Mouse (Mus musculus): ENCODE measurements around the gene Usp49. TPM values are rescaled to one million over a fixed set of nuclear protein-coding genes. Genes with fewer than 3 reads are reported as not detected.
"Not testable (repeated sequence)": the region's sequence is repeated elsewhere in the genome, so short reads cannot be mapped to it uniquely, and the experiment has no call there.

The Usp49 gene
- 1 to 10 TPM; 5.4 to 5.5 TPM for total RNA-seq (2021)

- DNase-seq, result no peak
- intact Hi-C loops (cut with DNase I), result loop anchor here (5.0 kb wide), 1 partner anchor 47 kb away; no protein-coding TSS in a partner anchor
These were observed at the start of gene Usp49 for GRCm38 (mm10) chr17:47630678-47631065. Gene Usp49 (plus strand): TSS chr17:47630690.

- no peak for DNase-seq
- intact Hi-C loops (cut with DNase I), result loop anchor here (5.0 kb wide), 1 partner anchor 39 kb away; no protein-coding TSS in a partner anchor
These were observed 49.5 kb upstream of the Usp49 start for GRCm38 (mm10) chr17:47580962-47581361.

GRCm38 (mm10) chr17:47588517-47588916 is 42.0 kb upstream of the Usp49 start:
- no peak for DNase-seq
- intact Hi-C loops (cut with DNase I), result no loop called here

- intact Hi-C loops (cut with DNase I), result no loop called here
- no peak for DNase-seq
These were observed 39.4 kb upstream of the Usp49 start for GRCm38 (mm10) chr17:47591073-47591472.

GRCm38 (mm10) chr17:47593215-47593853 is 37.2 kb upstream of the Usp49 start:
- intact Hi-C loops (cut with DNase I), result no loop called here
- DNase-seq, result peak; percentile 97

- intact Hi-C loops (cut with DNase I), result loop anchor here (2.0 kb wide), 1 partner anchor 71 kb away; no protein-coding TSS in a partner anchor
- no peak for DNase-seq
These were observed 36.7 kb upstream of the Usp49 start for GRCm38 (mm10) chr17:47593854-47594182.

GRCm38 (mm10) chr17:47594183-47594968 is 36.1 kb upstream of the Usp49 start:
- DNase-seq, result peak; percentile 64 to 70
- intact Hi-C loops (cut with DNase I), result loop anchor here (2.0 kb wide), 1 partner anchor 72 kb away; no protein-coding TSS in a partner anchor

- no peak for DNase-seq
- intact Hi-C loops (cut with DNase I), result loop anchor here (2.0 kb wide), 1 partner anchor 72 kb away; no protein-coding TSS in a partner anchor
These were observed 35.6 kb upstream of the Usp49 start for GRCm38 (mm10) chr17:47594969-47595247.

- peak; percentile 77 for DNase-seq
- intact Hi-C loops (cut with DNase I), result loop anchor here (1.0 to 2.0 kb wide), 2 partner anchors 73 to 84 kb away; no protein-coding TSS in a partner anchor
These were observed 35.0 kb upstream of the Usp49 start for GRCm38 (mm10) chr17:47595248-47596161.

GRCm38 (mm10) chr17:47596162-47596838 is 34.2 kb upstream of the Usp49 start:
- peak; percentile 28 to 41 for DNase-seq
- intact Hi-C loops (cut with DNase I), result loop anchor here (1.0 kb wide), 1 partner anchor 85 kb away; no protein-coding TSS in a partner anchor

GRCm38 (mm10) chr17:47596839-47597164 is 33.7 kb upstream of the Usp49 start:
- DNase-seq, result peak in 1 of 2 experiments; percentile 23
- intact Hi-C loops (cut with DNase I), result loop anchor here (1.0 kb wide), 1 partner anchor 86 kb away; no protein-coding TSS in a partner anchor

- DNase-seq, result peak; percentile 21 to 26
- intact Hi-C loops (cut with DNase I), result no loop called here
These were observed 33.2 kb upstream of the Usp49 start for GRCm38 (mm10) chr17:47597261-47597660.

- intact Hi-C loops (cut with DNase I), result no loop called here
- peak; percentile 53 to 76 for DNase-seq
These were observed 32.5 kb upstream of the Usp49 start for GRCm38 (mm10) chr17:47597838-47598579.

- intact Hi-C loops (cut with DNase I), result not testable (repeated sequence)
These were observed 31.7 kb upstream of the Usp49 start for GRCm38 (mm10) chr17:47598580-47599304.

GRCm38 (mm10) chr17:47599511-47600297 is 30.8 kb upstream of the Usp49 start:
- intact Hi-C loops (cut with DNase I), result no loop called here
- DNase-seq, result peak; percentile 48 to 52

More at GRCm38 (mm10) chr17:47598580-47599304, 31.7 kb upstream of the Usp49 start:
- DNase-seq, result peak in 1 of 2 experiments; percentile 7

- intact Hi-C loops (cut with DNase I), result no loop called here
- DNase-seq, result no peak
These were observed 29.7 kb upstream of the Usp49 start for GRCm38 (mm10) chr17:47600601-47601388.

- intact Hi-C loops (cut with DNase I), result no loop called here
- DNase-seq, result no peak
These were observed 29.1 kb upstream of the Usp49 start for GRCm38 (mm10) chr17:47601389-47601755.

Measured in heart, postnatal 10 days (tissue).